Mouse (Mus musculus): ENCODE measurements around the gene Lcn12. TPM values are rescaled to one million over a fixed set of nuclear protein-coding genes. Genes with fewer than 3 reads are reported as not detected.

Gene Lcn12
- polyA plus RNA-seq, 1 experiment from 2014 or later = not detected

DNA sequence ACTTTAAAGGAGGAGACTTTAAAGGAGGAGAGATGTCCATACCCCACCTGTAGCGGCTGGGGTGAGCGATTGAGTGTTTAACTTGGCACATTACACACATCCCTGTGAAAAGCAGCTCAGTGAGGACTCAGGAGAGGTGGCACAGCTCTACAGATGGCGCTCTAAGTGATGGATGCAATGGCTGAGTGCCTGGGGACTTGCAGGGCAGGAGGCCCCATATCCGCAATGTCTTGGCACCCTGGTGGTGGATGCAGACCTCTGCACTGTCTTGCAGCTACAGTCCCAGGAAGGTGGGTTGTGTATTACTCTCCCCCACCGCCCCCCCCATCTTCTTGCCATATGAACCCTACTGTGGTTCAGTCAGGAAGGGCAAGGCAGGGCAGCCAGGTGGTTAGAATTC, 13.3 kb upstream of the Lcn12 start:
- H3K27ac ChIP-seq (ENCODE audit: low read length) = no peak overlapping the region
- peaks cover 16% of the 10 kb centered on the region for H3K36me3 ChIP-seq (ENCODE audit: control insufficient read depth, insufficient read depth, low read length)
- peak; percentile 59; the same call in 1 of the 2 replicates for ATAC-seq (ENCODE audit: low read depth)
- H3K4me2 ChIP-seq (ENCODE audit: low read depth, low read length) = no peak overlapping the region
- 23% methylated on average over 5 of the region's 5 CpGs for WGBS
- peaks cover under 1% of the 10 kb centered on the region; the same call in 1 of the 2 replicates for H3K4me1 ChIP-seq (replicated peaks; ENCODE audit: control insufficient read depth, insufficient read depth, low read length)
- H3K4me3 ChIP-seq (ENCODE audit: low read length) = no peak overlapping the region
- no peaks in the 10 kb centered on the region for H3K27me3 ChIP-seq (ENCODE audit: control insufficient read depth, insufficient read depth, low read depth, low read length)
- H3K9ac ChIP-seq (ENCODE audit: low read length) = no peak overlapping the region
- H3K9me3 ChIP-seq (ENCODE audit: control insufficient read depth, low read length) = no peaks in the 10 kb centered on the region

DNA sequence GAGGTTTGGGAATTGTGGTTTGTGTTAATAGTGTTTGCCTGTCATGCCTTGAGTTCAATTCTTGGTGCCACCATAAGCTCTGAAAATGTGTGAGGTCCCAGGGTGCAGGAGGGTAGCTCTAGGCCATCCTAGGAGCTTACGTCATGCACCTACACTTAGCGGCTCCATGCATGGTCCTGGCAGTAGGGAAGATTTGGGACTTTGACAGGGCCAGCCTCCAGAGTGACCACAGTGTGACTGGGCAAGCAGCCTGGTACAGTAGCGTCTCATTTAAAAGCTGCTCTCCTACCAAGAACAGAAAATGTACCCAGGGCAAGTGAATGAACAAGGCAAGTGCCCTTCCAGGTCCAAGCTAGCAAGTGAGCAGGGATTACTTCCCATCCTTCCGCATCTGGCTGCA, 12.1 kb upstream of the Lcn12 start:
- Histone ChIP-seq H3K27ac (ENCODE audit: low read length) (no peak overlapping the region), H3K9me3 (ENCODE audit: control insufficient read depth, low read length) (no peaks in the 10 kb centered on the region), H3K9ac (ENCODE audit: low read length) (no peak overlapping the region), H3K36me3 (ENCODE audit: control insufficient read depth, insufficient read depth, low read length) (peaks cover 16% of the 10 kb centered on the region), H3K27me3 (ENCODE audit: control insufficient read depth, insufficient read depth, low read depth, low read length) (no peaks in the 10 kb centered on the region), H3K4me1 (replicated peaks; ENCODE audit: control insufficient read depth, insufficient read depth, low read length) (peaks cover 8% of the 10 kb centered on the region), H3K4me3 (ENCODE audit: low read length) (no peak overlapping the region), H3K4me2 (ENCODE audit: low read depth, low read length) (no peak overlapping the region)
- ATAC-seq (ENCODE audit: low read depth) = no peak
- 90% methylated on average over 4 of the region's 4 CpGs for WGBS

DNA sequence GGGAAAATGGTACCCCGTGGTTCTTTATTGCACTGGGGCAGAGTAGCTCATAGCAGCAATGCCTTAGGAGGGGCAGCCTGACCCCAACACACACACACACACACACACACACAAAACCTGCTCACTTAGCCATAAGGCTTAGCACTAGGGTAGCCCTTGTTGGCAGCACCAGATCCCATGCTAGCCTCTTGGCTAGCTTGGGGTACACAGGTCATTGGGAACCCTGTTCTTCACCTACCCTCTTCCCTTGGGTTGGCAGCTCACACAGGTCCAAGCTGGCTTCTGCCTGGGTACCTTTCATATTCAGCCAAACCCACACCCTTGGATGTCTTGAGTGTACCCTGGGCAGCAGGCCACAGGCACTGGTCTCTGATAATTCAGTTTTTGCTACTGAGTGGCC, 11.3 kb upstream of the Lcn12 start:
- ATAC-seq (ENCODE audit: low read depth) = no peak
- H3K27me3 ChIP-seq (ENCODE audit: control insufficient read depth, insufficient read depth, low read depth, low read length) = no peaks in the 10 kb centered on the region

DNA sequence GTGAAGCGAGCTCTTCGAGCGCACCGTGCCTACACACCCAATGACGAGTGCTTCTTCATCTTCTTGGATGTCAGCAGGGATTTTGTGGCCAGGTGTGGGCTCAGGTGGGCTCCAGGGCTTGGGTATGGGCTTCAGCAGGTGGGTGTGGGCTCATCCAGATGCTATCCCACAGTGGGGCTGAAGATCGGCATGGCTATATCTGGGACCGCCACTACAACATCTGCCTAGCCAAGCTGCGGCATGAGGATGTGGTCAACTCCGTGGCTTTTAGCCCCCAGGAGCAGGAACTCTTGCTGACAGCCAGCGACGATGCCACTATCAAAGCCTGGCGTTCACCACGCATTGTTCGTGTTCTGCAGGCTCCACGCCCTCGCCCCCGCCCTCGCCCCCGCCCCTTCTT, 10.8 kb upstream of the Lcn12 start:
- Histone ChIP-seq H3K4me2 (ENCODE audit: low read depth, low read length) (no peak overlapping the region), H3K9ac (ENCODE audit: low read length) (no peak overlapping the region), H3K4me3 (ENCODE audit: low read length) (no peak overlapping the region), H3K4me1 (replicated peaks; ENCODE audit: control insufficient read depth, insufficient read depth, low read length) (peaks cover 11% of the 10 kb centered on the region), H3K9me3 (ENCODE audit: control insufficient read depth, low read length) (no peaks in the 10 kb centered on the region), H3K27ac (ENCODE audit: low read length) (no peak overlapping the region), H3K27me3 (ENCODE audit: control insufficient read depth, insufficient read depth, low read depth, low read length) (no peaks in the 10 kb centered on the region), H3K36me3 (ENCODE audit: control insufficient read depth, insufficient read depth, low read length) (peaks cover 16% of the 10 kb centered on the region)
- no peak for ATAC-seq (ENCODE audit: low read depth)
- 89% methylated on average over 19 of the region's 19 CpGs for WGBS

More for the DNA sequence above, 11.3 kb upstream of the Lcn12 start:
- Histone ChIP-seq H3K9ac (ENCODE audit: low read length) (no peak overlapping the region), H3K4me1 (replicated peaks; ENCODE audit: control insufficient read depth, insufficient read depth, low read length) (peaks cover 11% of the 10 kb centered on the region), H3K4me2 (ENCODE audit: low read depth, low read length) (no peak overlapping the region), H3K36me3 (ENCODE audit: control insufficient read depth, insufficient read depth, low read length) (peaks cover 16% of the 10 kb centered on the region), H3K9me3 (ENCODE audit: control insufficient read depth, low read length) (no peaks in the 10 kb centered on the region), H3K4me3 (ENCODE audit: low read length) (no peak overlapping the region), H3K27ac (ENCODE audit: low read length) (no peak overlapping the region)
- WGBS = 91% methylated on average over 1 of the region's 1 CpGs

DNA sequence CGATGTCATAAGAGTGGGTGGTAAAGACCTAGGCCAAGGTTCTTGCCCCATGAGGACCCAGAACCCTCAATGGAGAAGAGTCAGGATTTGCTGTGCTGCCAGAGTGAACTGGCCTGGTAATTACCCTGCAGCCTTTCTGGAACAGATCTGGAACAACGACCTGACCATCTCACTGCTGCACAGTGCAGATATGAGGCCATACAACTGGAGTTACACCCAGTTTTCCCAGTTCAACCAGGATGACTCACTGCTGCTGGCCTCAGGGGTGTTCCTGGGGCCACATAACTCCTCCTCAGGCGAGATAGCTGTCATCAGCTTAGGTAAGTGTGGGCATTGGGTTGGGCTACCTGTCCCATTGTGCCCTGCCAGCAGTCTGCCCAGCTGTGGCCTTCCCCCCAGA, 9.0 kb upstream of the Lcn12 start:
- Histone ChIP-seq H3K4me2 (ENCODE audit: low read depth, low read length) (no peak overlapping the region), H3K4me3 (ENCODE audit: low read length) (no peak overlapping the region), H3K9ac (ENCODE audit: low read length) (no peak overlapping the region), H3K36me3 (ENCODE audit: control insufficient read depth, insufficient read depth, low read length) (peaks cover 16% of the 10 kb centered on the region), H3K27ac (ENCODE audit: low read length) (no peak overlapping the region), H3K27me3 (ENCODE audit: control insufficient read depth, insufficient read depth, low read depth, low read length) (no peaks in the 10 kb centered on the region), H3K4me1 (replicated peaks; ENCODE audit: control insufficient read depth, insufficient read depth, low read length) (peaks cover 14% of the 10 kb centered on the region), H3K9me3 (ENCODE audit: control insufficient read depth, low read length) (no peaks in the 10 kb centered on the region)
- WGBS = 83% methylated on average over 3 of the region's 3 CpGs
- no peak for ATAC-seq (ENCODE audit: low read depth)

DNA sequence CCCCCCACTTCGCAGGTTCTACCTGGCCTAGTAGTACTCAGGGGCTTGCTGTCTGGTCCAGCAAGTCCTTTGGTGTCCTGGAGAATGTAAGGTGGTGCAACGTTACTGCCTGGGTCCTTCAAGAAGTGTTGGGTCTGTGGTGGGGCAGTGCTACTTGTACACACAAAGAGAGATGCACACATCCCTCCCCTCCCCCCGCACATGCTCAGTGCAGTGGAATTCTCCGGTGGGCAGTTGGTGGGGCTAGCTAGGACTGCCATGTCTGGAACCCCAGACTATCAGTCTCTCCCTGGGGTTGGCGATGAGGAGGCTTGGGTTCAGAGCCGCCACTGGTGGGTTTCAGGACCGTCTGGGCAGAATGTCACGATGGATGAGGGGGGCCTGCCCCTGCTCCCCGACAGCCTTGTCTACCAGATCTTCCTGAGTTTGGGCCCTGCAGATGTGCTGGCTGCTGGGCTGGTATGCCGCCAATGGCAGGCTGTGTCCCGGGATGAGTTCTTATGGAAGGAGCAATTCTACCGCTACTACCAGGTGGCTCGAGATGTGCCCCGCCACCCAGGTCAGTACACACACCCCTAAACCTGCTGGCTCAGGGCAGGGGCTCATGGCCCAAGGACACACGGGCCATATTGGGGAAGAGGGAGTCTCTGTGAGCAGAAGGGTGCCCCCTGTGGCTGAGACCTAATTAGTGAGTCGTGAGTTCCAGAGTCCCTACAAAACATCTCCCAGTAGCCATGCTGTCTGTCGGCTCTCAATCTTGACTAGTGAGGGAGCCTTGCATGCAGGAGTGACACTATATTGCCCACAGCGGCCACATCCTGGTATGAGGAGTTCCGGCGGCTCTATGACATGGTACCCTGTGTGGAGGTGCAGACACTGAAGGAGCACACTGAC, 8.1 kb upstream of the Lcn12 start, which contains the start of gene C8g:
C8g (minus strand) TSS at position 127 of the 894 bp plus-strand sequence.
- H3K4me2 ChIP-seq (ENCODE audit: low read depth, low read length) = peak within 1 kb of the TSS; percentile 97
- peaks cover 14% of the 10 kb centered on the region for H3K4me1 ChIP-seq (replicated peaks; ENCODE audit: control insufficient read depth, insufficient read depth, low read length)
- H3K27me3 ChIP-seq (ENCODE audit: control insufficient read depth, insufficient read depth, low read depth, low read length) = no peaks in the 10 kb centered on the region
- H3K36me3 ChIP-seq (ENCODE audit: control insufficient read depth, insufficient read depth, low read length) = peaks cover 16% of the 10 kb centered on the region
- 67% methylated on average over 20 of the region's 20 CpGs for WGBS
- peak within 1 kb of the TSS; percentile 92 for H3K9ac ChIP-seq (ENCODE audit: low read length)
- peak within 1 kb of the TSS; percentile 87 for H3K4me3 ChIP-seq (ENCODE audit: low read length)
- ATAC-seq (ENCODE audit: low read depth) = no peak
- H3K27ac ChIP-seq (ENCODE audit: low read length) = peak within 1 kb of the TSS; percentile 28; the same call in 1 of the 2 replicates
- H3K9me3 ChIP-seq (ENCODE audit: control insufficient read depth, low read length) = no peaks in the 10 kb centered on the region

DNA sequence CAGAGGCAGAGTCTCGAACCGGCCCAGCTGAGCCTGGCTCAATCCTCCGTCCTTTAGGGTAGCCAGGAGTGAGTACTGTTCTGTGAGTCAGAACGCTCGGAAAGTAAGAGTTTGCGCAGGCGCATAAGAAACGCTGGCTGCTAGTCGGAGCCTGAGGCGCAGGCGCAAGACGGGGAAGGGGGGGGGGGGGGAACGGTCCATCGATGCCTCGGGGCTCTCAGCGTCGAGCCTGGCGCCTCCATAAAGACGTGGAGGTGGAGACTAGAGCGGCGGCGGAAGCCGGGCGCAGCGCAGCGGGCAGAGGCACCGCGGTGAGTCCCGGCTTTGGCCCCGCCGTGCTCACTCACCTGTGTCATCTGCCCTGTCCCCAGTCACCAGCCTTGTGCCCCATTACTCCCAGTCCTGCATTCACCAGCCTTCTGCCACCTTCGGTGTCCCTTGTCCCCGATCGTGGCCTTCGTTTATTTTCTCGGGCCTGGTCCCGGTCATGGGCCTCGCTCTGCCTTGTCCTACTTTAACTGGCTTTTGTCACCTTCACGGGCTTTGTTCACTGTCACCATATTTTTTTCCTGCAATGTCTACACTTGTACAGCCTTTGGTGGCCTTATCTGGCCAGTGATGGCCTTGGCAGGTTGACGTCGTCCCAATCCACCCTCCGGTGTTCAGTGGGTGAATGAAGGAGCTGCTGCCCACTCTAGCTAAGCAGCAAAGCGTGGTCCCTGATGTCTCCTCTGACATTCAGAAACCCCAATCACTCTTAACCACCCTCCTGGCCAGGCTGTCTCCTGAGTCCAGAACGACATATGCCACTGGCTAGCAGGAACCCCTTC, 7.1 kb upstream of the Lcn12 start, which contains the start of gene Fbxw5:
Fbxw5 (plus strand) TSS at position 175 of the 830 bp plus-strand sequence.
- Histone ChIP-seq H3K27me3 (ENCODE audit: control insufficient read depth, insufficient read depth, low read depth, low read length) (no peaks in the 10 kb centered on the region), H3K36me3 (ENCODE audit: control insufficient read depth, insufficient read depth, low read length) (peaks cover 16% of the 10 kb centered on the region), H3K9me3 (ENCODE audit: control insufficient read depth, low read length) (no peaks in the 10 kb centered on the region), H3K4me3 (ENCODE audit: low read length) (peak within 1 kb of the TSS; percentile 87), H3K9ac (ENCODE audit: low read length) (peak within 1 kb of the TSS; percentile 92), H3K4me2 (ENCODE audit: low read depth, low read length) (peak within 1 kb of the TSS; percentile 97), H3K4me1 (replicated peaks; ENCODE audit: control insufficient read depth, insufficient read depth, low read length) (peaks cover 14% of the 10 kb centered on the region), H3K27ac (ENCODE audit: low read length) (peak within 1 kb of the TSS; percentile 45)
- WGBS = under 1% methylated on average over 38 of the region's 44 CpGs
- peak; percentile 93 for ATAC-seq (ENCODE audit: low read depth)

DNA sequence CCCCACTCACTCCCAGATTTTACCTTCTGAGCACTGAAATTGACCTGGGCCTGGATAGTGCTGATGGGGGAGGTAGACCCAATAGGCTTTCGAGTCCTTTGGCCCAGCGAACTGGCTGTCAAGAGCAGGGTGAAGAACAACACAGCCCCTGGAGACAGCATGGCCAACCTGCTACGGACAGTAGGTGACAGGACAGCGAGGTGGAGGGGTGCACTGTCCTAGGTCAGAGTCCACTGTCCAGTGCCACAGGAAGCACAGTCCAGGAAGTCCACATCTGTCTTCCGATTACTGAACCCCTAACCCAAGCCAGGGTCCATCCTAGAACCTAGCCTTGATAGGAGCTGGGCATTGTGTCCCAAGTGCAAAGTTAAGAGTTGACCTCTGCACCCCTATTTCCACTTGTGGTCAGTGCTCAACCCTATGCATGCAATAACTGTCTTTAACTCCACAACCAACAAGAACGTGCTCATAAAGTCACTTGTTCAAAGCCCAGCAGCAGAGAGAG, 6.4 kb upstream of the Lcn12 start:
- Histone ChIP-seq H3K36me3 (ENCODE audit: control insufficient read depth, insufficient read depth, low read length) (peaks cover 15% of the 10 kb centered on the region), H3K4me1 (replicated peaks; ENCODE audit: control insufficient read depth, insufficient read depth, low read length) (peaks cover 14% of the 10 kb centered on the region), H3K27me3 (ENCODE audit: control insufficient read depth, insufficient read depth, low read depth, low read length) (no peaks in the 10 kb centered on the region), H3K9ac (ENCODE audit: low read length) (peak overlapping the region; percentile 73), H3K27ac (ENCODE audit: low read length) (peak overlapping the region; percentile 45), H3K4me3 (ENCODE audit: low read length) (peak overlapping the region; percentile 87), H3K4me2 (ENCODE audit: low read depth, low read length) (peak overlapping the region; percentile 68), H3K9me3 (ENCODE audit: control insufficient read depth, low read length) (no peaks in the 10 kb centered on the region)
- 63% methylated on average over 6 of the region's 6 CpGs for WGBS
- peak; percentile 16 for ATAC-seq (ENCODE audit: low read depth)

Measured in lung, embryonic 16.5 days (tissue).